Mouse (Mus musculus) stomach, embryonic 15.5 days (tissue): ENCODE measurements around the gene Aqp3. TPM values are rescaled to one million over a fixed set of nuclear protein-coding genes. Genes with fewer than 3 reads are reported as not detected.
A peak's percentile ranks its signal among the peaks of the same experiment; 100 is the strongest.
"Not testable (repeated sequence)": the region's sequence is repeated elsewhere in the genome, so short reads cannot be mapped to it uniquely, and the experiment has no call there.

Experiments used
- ATAC-seq: fragments of 200-750 bp; cut with Nextera tagmentation; 2 replicates; pipeline ENCODE4 v1.8.0; 2017; ENCODE audit warnings: low read depth, moderate number of reproducible peaks, moderate TSS enrichment; ENCODE audit not compliant: insufficient read depth, low FRiP score
- H3K27ac ChIP-seq: fragments of 300-500 bp; sonication (generic); 2 replicates; pipeline ENCODE4 v1.5.1; 2015; ENCODE audit warnings: mild to moderate bottlenecking, inconsistent platforms
- H3K27me3 ChIP-seq: fragments of 300-500 bp; sonication (generic); replicated peaks from 2 replicates; pipeline ENCODE4 v1.6.1; 2015; ENCODE audit warnings: inconsistent platforms
- H3K36me3 ChIP-seq: fragments of 300-500 bp; sonication (generic); 2 replicates; pipeline ENCODE4 v1.6.1; 2015; ENCODE audit warnings: inconsistent platforms
- H3K4me1 ChIP-seq: fragments of 300-500 bp; sonication (generic); 2 replicates; pipeline ENCODE4 v1.6.1; 2015; ENCODE audit warnings: inconsistent platforms
- H3K4me2 ChIP-seq: fragments of 300-500 bp; sonication (generic); 2 replicates; pipeline ENCODE4 v1.6.1; 2015; ENCODE audit warnings: mild to moderate bottlenecking, inconsistent platforms
- H3K4me3 ChIP-seq: fragments of 300-500 bp; sonication (generic); replicated peaks from 2 replicates; pipeline ENCODE4 v1.5.1; 2015; ENCODE audit warnings: inconsistent platforms
- H3K9ac ChIP-seq: fragments of 300-500 bp; sonication (generic); 2 replicates; pipeline ENCODE4 v1.6.1; 2015; ENCODE audit warnings: inconsistent platforms
- H3K9me3 ChIP-seq: fragments of 300-500 bp; sonication (generic); 2 replicates; pipeline ENCODE4 v1.6.1; 2016; ENCODE audit warnings: inconsistent platforms
- WGBS: fragments of 180-500 bp; shearing (Covaris S2); methylation state at CpG from one replicate; pipeline ENCODE4 v1.1.7; 2015; 5-methylcytosine and 5-hydroxymethylcytosine counted together
- polyA plus RNA-seq: library from polyadenylated mRNA; unstranded; fragments of >200 nt; fragmentation: Nextera tagmentation; extraction: Ambion mirVana; gene quantifications from 2 replicates; pipeline ENCODE4 v1.2.1, GENCODE M21; 2015

Gene Aqp3
- polyA plus RNA-seq, 1 experiment from 2014 or later = 73.3 TPM

DNA sequence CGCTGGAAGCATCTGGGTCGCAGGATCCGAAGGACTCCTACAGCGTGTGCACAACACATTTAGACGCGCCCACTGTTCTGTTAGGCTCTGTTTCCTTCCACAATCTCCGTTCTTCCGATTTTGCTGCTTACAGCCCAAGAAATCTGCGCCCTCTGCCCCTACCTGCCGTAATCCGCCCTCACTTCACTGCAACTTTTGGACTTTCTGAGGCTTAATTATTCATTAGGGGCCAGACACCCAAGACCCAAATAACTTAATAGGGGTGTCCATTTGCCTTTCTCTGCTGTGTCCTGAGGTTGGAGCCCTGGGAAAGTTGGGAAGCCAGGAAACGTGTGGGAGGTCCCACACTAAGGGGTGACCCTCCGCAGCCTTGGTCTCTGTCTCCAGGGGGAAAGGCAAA lies 602 bp downstream of the Aqp3 start:
- peaks cover 4% of the 10 kb centered on the region; the same call in 1 of the 2 replicates for H3K27me3 ChIP-seq
- H3K27ac ChIP-seq = peak overlapping the region; percentile 6; the same call in 1 of the 2 replicates
- H3K9me3 ChIP-seq = no peaks in the 10 kb centered on the region
- ATAC-seq = no peak
- H3K4me2 ChIP-seq = peak overlapping the region; percentile 91
- no peak overlapping the region for H3K9ac ChIP-seq
- no peaks in the 10 kb centered on the region for H3K36me3 ChIP-seq
- peaks cover 34% of the 10 kb centered on the region for H3K4me1 ChIP-seq
- WGBS = 55% methylated on average over 13 of the region's 13 CpGs
- H3K4me3 ChIP-seq = peak overlapping the region; percentile 44

DNA sequence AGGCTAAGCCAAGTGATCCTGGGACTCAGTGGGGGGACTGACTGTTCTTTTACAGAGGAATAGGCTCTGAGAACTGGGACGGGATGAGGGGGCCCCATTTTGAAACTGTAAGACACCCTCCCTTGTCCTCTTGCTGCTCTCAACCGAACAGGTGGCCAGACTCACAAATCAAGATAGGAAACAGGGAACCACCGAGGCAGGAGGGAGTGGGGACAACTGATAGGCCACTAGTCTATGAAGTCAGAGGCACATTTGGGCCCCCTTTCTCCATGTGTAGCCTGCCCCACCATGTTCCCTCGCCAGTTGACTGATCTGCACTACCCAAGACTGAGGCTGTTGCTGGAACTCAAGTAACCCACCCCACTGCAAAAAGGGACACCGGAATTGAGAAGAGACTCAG lies 1.2 kb downstream of the Aqp3 start:
- 70% methylated on average over 5 of the region's 5 CpGs for WGBS
- Histone ChIP-seq H3K36me3 (no peaks in the 10 kb centered on the region), H3K27ac (no peak overlapping the region), H3K9ac (no peak overlapping the region), H3K4me3 (peak overlapping the region; percentile 44), H3K27me3 (peaks cover 4% of the 10 kb centered on the region; the same call in 1 of the 2 replicates), H3K9me3 (no peaks in the 10 kb centered on the region), H3K4me1 (peaks cover 34% of the 10 kb centered on the region), H3K4me2 (peak overlapping the region; percentile 91; the same call in 1 of the 2 replicates)
- ATAC-seq = no peak

GRCm38 (mm10) chr4:41096169-41096568 lies 1.8 kb downstream of the Aqp3 start:
- Histone ChIP-seq H3K4me1 (peaks cover 34% of the 10 kb centered on the region), H3K9ac (no peak overlapping the region), H3K36me3 (no peaks in the 10 kb centered on the region), H3K27me3 (peaks cover 4% of the 10 kb centered on the region; the same call in 1 of the 2 replicates), H3K4me3 (peak overlapping the region; percentile 44), H3K4me2 (peak overlapping the region; percentile 91; the same call in 1 of the 2 replicates), H3K9me3 (no peaks in the 10 kb centered on the region), H3K27ac (0 out of 2 replicates have a peak overlapping the region, but pooled peaks have one; percentile 50)
- peak; percentile 18 for ATAC-seq
- 53% methylated on average over 8 of the region's 8 CpGs for WGBS

GRCm38 (mm10) chr4:41094361-41094760 lies 3.6 kb downstream of the Aqp3 start:
- H3K27ac ChIP-seq = peak overlapping the region; percentile 31; the same call in 1 of the 2 replicates
- no peak overlapping the region for H3K9ac ChIP-seq
- peaks cover 4% of the 10 kb centered on the region; the same call in 1 of the 2 replicates for H3K27me3 ChIP-seq
- 43% methylated on average over 9 of the region's 9 CpGs for WGBS
- no peak overlapping the region for H3K4me3 ChIP-seq
- no peaks in the 10 kb centered on the region for H3K9me3 ChIP-seq
- H3K4me2 ChIP-seq = no peak overlapping the region
- no peaks in the 10 kb centered on the region for H3K36me3 ChIP-seq
- H3K4me1 ChIP-seq = peaks cover 34% of the 10 kb centered on the region
- peak; percentile 70 for ATAC-seq

- 63% methylated on average over 1 of the region's 1 CpGs for WGBS
- ATAC-seq = no peak
- H3K4me3 ChIP-seq = no peak overlapping the region
- no peaks in the 10 kb centered on the region for H3K36me3 ChIP-seq
- H3K27ac ChIP-seq = no peak overlapping the region
- H3K4me2 ChIP-seq = no peak overlapping the region
- peaks cover 27% of the 10 kb centered on the region for H3K4me1 ChIP-seq
- H3K9ac ChIP-seq = no peak overlapping the region
- H3K27me3 ChIP-seq = no peaks in the 10 kb centered on the region
- H3K9me3 ChIP-seq = no peaks in the 10 kb centered on the region
Observed at GRCm38 (mm10) chr4:41092958-41093357, 5.0 kb downstream of the Aqp3 start.

- Histone ChIP-seq H3K9ac (no peak overlapping the region), H3K36me3 (no peaks in the 10 kb centered on the region), H3K4me2 (no peak overlapping the region), H3K27me3 (no peaks in the 10 kb centered on the region), H3K4me1 (peaks cover 15% of the 10 kb centered on the region; the same call in 1 of the 2 replicates), H3K4me3 (no peak overlapping the region), H3K27ac (no peak overlapping the region), H3K9me3 (no peaks in the 10 kb centered on the region)
- ATAC-seq = no peak
- WGBS = 29% methylated on average over 3 of the region's 3 CpGs
Observed at GRCm38 (mm10) chr4:41091391-41091790, 6.6 kb downstream of the Aqp3 start.

- Histone ChIP-seq H3K27ac (peak overlapping the region; percentile 23; the same call in 1 of the 2 replicates), H3K9ac (no peak overlapping the region), H3K4me2 (no peak overlapping the region), H3K4me1 (peaks cover 5% of the 10 kb centered on the region; the same call in 1 of the 2 replicates), H3K27me3 (no peaks in the 10 kb centered on the region), H3K9me3 (no peaks in the 10 kb centered on the region), H3K4me3 (no peak overlapping the region), H3K36me3 (no peaks in the 10 kb centered on the region)
- 52% methylated on average over 2 of the region's 2 CpGs for WGBS
- no peak for ATAC-seq
Observed at GRCm38 (mm10) chr4:41089705-41090104, 8.3 kb downstream of the Aqp3 start.

DNA sequence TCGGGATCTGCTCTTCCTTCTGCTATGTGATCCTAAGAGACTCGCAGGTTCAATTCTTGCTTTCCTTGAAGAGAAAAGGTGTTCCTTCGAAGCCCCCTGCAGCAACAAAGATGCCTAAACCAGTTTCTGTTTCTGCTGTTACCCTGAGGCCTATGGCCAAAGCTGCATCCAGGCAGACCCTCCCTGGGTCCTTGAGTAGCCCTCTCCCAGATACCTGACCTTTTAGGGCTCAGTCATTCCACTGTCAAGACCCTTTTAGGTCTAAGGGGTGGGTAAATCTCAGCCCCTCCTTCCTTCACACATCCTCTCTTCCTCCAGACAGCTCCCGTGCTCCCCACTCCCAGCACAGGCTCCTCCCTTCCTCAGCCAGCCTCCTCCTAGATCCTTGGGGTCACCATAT lies 8.8 kb downstream of the Aqp3 start:
- H3K4me3 ChIP-seq = no peak overlapping the region
- peak overlapping the region; percentile 11; the same call in 1 of the 2 replicates for H3K27ac ChIP-seq
- no peaks in the 10 kb centered on the region for H3K9me3 ChIP-seq
- 70% methylated on average over 4 of the region's 4 CpGs for WGBS
- ATAC-seq = no peak
- no peak overlapping the region for H3K4me2 ChIP-seq
- no peak overlapping the region for H3K9ac ChIP-seq
- no peaks in the 10 kb centered on the region for H3K27me3 ChIP-seq
- H3K4me1 ChIP-seq = 0 out of 2 replicates have a peak, but pooled peaks cover under 1% of the 10 kb centered on the region
- H3K36me3 ChIP-seq = no peaks in the 10 kb centered on the region

- Histone ChIP-seq H3K4me2 (no peak overlapping the region), H3K4me1 (no peaks in the 10 kb centered on the region), H3K4me3 (no peak overlapping the region), H3K9ac (no peak overlapping the region), H3K27me3 (no peaks in the 10 kb centered on the region), H3K27ac (no peak overlapping the region), H3K9me3 (no peaks in the 10 kb centered on the region), H3K36me3 (no peaks in the 10 kb centered on the region)
- 77% methylated on average over 16 of the region's 16 CpGs for WGBS
- peak; percentile 88 for ATAC-seq
Observed at GRCm38 (mm10) chr4:41087459-41088298, 10.3 kb downstream of the Aqp3 start.

DNA sequence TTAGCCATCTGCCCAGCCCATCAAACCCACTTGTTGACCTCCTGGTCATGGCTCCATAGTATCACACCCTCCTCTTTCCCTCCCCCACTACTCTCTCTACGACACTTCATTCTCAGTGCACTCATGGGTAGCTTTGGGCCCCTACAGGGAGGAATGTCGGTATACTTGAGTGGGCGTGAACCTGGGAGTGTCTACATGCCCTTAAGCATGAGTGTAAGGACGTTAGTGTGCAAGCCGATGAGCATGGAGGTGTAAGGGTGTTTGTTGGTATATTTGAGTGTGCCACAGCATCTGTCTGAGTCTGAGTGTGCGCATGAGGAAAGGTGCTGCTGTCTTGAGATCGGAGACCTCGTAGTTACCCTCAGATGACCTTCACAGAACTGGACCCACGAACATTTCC lies 11.0 kb downstream of the Aqp3 start:
- no peaks in the 10 kb centered on the region for H3K27me3 ChIP-seq
- H3K9ac ChIP-seq = no peak overlapping the region
- peak; percentile 66; the same call in 1 of the 2 replicates for ATAC-seq
- H3K4me3 ChIP-seq = no peak overlapping the region
- no peaks in the 10 kb centered on the region for H3K9me3 ChIP-seq
- no peaks in the 10 kb centered on the region for H3K4me1 ChIP-seq
- no peak overlapping the region for H3K4me2 ChIP-seq
- H3K27ac ChIP-seq = no peak overlapping the region
- whole genome bisulfite sequencing = 71% methylated on average over 9 of the region's 9 CpGs
- H3K36me3 ChIP-seq = no peaks in the 10 kb centered on the region

DNA sequence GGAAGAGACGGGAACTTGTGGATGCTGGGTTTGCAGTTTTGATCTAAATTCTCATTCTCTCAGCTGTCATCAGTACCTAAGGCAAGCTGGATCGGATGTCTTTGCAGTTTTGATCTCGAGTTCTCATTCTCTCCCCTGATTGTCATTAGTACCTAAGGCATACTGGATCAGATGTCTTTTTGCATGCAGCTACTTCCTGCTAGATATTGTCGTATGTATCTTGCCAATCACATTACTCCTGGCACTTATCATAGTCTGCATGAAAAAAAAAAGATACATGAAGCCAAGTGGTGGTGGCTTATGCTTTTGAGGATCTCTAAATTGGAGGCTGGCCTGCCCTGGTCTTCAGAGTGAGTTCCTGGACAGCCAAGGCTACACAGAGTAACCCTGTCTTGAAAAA lies 13.2 kb downstream of the Aqp3 start:
- no peaks in the 10 kb centered on the region for H3K27me3 ChIP-seq

DNA sequence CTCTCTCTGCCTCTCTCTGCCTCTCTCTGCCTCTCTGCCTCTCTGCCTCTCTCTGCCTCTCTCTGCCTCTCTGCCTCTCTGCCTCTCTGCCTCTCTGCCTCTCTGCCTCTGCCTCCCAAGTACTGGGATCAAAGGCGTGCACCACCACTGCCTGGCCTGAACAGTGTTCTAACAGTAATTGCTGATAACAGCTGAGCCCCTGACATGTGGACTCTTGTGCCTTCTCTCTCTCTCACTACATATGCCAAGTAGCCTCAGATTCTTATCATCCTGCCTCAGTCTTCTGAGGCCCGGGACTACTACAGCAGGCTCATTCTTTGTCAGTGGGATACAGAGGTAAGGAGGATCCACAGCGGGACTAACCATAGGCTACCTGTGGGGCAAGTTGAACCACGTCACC lies 15.2 kb downstream of the Aqp3 start:
- WGBS = 61% methylated on average over 4 of the region's 4 CpGs

More for the DNA sequence above, 13.2 kb downstream of the Aqp3 start:
- H3K9ac ChIP-seq = no peak overlapping the region
- no peaks in the 10 kb centered on the region for H3K9me3 ChIP-seq
- no peaks in the 10 kb centered on the region for H3K4me1 ChIP-seq
- H3K4me2 ChIP-seq = no peak overlapping the region
- ATAC-seq = no peak
- WGBS = 82% methylated on average over 4 of the region's 4 CpGs
- no peak overlapping the region for H3K27ac ChIP-seq
- H3K4me3 ChIP-seq = no peak overlapping the region
- H3K36me3 ChIP-seq = no peaks in the 10 kb centered on the region

More for the DNA sequence above, 15.2 kb downstream of the Aqp3 start:
- not testable (repeated sequence) for H3K9me3 ChIP-seq, H3K9ac ChIP-seq, H3K27me3 ChIP-seq, H3K36me3 ChIP-seq, H3K4me1 ChIP-seq, H3K4me3 ChIP-seq, H3K4me2 ChIP-seq, H3K27ac ChIP-seq, ATAC-seq
